Mouse (Mus musculus): ENCODE measurements around the gene Gsap.
"Not testable (repeated sequence)": the region's sequence is repeated elsewhere in the genome, so short reads cannot be mapped to it uniquely, and the experiment has no call there.

The Gsap gene

GRCm38 (mm10) chr5:21255551-21256132 is 69.6 kb downstream of the Gsap start:
- DNase-seq (ENCODE audit: extremely low read depth, insufficient read length, low spot score): no peak

DNA sequence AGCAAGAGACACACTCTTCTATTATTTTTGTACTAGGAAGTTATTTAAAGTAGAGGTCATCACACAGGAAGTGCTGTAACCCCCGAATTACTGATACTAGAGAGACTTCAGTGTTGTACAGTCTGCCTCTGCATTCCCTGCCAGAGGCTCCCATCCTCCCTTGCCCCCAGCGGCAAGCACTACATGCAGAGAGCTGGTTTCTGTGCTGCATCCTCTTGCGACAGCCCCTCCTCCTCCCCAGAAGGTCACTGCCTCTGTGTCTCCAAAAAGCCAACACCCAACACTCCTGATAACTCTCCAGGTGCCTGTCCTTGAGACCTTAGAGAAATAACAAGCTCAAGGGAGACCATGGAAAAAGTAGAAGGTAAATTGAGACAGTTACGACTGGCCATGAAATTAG is 71.1 kb downstream of the Gsap start:
- no peak for DNase-seq (ENCODE audit: extremely low read depth, insufficient read length, low spot score)

GRCm38 (mm10) chr5:21257806-21258205 is 71.8 kb downstream of the Gsap start:
- DNase-seq (ENCODE audit: extremely low read depth, insufficient read length, low spot score): no peak

DNA sequence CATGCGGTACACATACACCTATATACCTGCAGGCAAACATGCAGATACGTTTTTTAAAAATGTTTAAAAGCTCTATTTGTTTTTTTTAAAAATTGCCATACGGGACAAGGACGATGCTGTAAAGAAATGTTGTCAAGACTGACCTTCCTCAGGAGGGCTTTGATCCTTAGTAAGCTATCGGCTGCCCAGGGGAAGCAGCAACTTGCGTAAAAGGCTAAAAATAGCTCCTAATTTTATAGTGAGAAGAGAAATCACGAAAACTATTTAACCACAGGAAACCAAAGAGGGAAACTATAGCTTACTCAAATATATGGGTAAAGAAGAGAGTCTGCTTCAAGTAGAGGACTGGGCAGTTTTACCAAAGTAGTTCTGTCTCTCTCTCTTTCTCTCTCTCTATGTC is 74.7 kb downstream of the Gsap start:
- no peak for DNase-seq (ENCODE audit: extremely low read depth, insufficient read length, low spot score)

GRCm38 (mm10) chr5:21261202-21261844 is 75.3 kb downstream of the Gsap start:
- peak; percentile 21 for DNase-seq (ENCODE audit: extremely low read depth, insufficient read length, low spot score)

GRCm38 (mm10) chr5:21263202-21264055 is 77.4 kb downstream of the Gsap start:
- peak; percentile 19 for DNase-seq (ENCODE audit: extremely low read depth, insufficient read length, low spot score)

- DNase-seq (ENCODE audit: extremely low read depth, insufficient read length, low spot score): no peak
Measured at GRCm38 (mm10) chr5:21264352-21265021, 78.4 kb downstream of the Gsap start.

GRCm38 (mm10) chr5:21265049-21265448 is 79.0 kb downstream of the Gsap start:
- no peak for DNase-seq (ENCODE audit: extremely low read depth, insufficient read length, low spot score)

GRCm38 (mm10) chr5:21267090-21267489 is 81.0 kb downstream of the Gsap start:
- no peak for DNase-seq (ENCODE audit: extremely low read depth, insufficient read length, low spot score)

DNA sequence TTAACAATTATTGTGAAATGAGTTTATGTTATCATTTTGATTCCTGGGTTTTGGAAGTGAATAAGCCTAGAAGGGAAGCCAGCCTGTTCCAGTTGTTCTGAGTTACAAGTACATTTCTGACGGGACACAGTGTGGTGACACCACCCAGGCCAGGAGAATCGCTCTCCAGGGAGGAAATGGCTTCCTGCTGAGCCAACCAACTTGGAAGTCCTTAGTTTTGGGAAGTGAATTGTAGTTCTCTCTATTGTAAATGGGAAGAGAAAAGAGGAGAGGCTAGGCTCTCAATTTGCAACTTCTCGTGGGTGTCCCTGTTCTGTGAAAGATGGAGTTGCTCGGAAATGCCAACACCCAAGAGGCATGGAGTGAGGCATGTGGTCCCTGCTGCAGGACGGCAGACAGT is 83.4 kb downstream of the Gsap start:
- DNase-seq (ENCODE audit: extremely low read depth, insufficient read length, low spot score): no peak

DNA sequence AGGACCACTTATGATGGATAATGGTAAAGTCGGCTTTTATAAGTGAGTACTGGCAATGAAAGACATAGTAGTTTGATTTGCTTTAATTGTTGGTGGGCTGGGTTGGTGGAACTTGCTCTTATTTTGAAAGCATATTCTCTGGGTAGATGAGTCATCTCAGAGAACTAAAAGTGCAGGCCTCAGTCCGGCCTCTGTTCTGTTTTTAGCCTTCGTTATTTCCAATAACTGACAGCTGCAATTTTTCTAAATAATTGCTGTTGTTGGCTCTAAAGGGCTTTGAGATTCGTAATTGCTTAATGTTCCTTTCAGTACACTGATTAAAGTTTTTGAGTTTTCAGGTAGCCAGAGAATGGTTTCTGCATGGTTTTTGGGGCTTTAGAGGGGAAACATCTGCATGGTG is 84.7 kb downstream of the Gsap start:
- DNase-seq (ENCODE audit: extremely low read depth, insufficient read length, low spot score): no peak

DNA sequence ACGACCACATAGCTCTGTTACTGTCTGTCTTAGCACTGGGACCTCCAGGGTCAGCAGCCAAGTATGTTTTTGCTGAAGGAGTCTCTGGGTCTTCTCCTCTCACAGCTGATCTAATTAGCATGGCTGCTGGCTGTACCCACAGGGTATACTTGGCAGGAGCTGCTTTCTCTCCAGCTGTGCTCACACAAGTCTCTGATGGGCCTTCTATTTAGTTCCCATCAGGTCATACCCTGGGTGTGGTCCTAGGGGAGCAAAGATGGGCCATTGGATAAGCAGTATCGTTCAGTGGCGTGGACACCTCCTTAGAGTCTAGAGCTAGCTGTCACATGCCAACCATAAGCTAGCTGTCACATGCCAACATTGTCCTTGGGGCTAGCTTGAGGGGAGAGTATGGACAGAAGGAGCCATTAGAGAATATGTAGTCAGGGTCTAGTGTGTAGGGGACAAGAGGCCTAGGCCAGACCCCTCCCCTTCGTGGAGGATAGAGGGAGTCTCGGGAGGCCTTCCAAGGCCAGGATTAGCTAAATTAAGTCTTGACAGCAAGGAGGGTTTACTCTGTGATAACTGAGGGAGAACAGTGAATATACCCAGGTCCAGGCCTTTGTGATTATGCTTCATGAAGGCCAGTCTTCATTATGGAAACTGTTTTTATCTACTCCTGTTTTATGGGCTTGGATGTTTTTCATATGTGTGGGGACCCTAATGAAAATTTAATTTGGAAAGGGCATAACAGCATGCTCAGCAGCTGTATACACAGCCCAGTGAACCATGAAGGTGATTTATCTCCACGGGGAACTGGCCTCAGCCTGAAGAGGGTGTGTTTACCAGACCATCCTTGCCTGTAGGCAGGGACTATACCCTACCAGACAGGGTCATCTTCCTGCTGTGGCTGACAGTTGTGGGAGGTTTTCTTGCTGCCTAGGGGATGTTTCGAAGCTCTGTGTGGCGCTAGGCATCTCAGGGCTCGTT is 85.6 kb downstream of the Gsap start:
- no peak for DNase-seq (ENCODE audit: extremely low read depth, insufficient read length, low spot score)

- DNase-seq (ENCODE audit: extremely low read depth, insufficient read length, low spot score): not testable (repeated sequence)
Measured at GRCm38 (mm10) chr5:21277685-21278084, 91.6 kb downstream of the Gsap start.

DNA sequence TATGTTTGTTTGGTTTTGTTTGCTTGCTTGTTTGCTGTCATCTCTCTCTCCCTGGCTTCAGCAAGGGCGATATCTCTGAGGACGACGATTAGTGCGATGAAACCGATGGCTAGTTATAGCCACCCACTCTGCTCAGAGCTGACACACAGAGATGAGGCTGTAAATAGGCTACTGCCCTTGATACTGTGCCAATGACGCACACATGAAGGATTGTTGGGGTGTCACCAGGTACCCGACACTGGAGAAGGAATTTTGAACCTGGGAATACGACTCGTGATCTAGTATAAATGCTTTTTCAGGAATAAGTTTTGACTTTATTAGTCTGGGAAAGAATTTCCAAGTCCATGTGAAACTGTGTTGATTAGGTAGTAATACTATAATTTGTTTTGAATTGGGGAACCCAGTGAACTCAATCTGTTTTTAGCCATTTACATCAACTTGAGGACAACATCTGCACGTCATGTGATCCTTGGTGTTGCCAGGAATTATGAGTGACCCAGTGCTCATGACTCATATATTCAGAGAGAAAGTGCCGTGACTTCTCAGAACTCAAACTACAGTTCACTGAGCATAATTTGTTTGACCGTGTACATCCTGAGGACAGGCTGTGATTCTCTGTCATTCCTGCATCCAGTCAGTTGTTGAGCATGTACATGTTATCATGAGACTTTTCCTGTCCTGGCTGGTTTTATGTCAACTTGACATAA is 97.5 kb downstream of the Gsap start:
- peak; percentile 22 for DNase-seq (ENCODE audit: extremely low read depth, insufficient read length, low spot score)

DNA sequence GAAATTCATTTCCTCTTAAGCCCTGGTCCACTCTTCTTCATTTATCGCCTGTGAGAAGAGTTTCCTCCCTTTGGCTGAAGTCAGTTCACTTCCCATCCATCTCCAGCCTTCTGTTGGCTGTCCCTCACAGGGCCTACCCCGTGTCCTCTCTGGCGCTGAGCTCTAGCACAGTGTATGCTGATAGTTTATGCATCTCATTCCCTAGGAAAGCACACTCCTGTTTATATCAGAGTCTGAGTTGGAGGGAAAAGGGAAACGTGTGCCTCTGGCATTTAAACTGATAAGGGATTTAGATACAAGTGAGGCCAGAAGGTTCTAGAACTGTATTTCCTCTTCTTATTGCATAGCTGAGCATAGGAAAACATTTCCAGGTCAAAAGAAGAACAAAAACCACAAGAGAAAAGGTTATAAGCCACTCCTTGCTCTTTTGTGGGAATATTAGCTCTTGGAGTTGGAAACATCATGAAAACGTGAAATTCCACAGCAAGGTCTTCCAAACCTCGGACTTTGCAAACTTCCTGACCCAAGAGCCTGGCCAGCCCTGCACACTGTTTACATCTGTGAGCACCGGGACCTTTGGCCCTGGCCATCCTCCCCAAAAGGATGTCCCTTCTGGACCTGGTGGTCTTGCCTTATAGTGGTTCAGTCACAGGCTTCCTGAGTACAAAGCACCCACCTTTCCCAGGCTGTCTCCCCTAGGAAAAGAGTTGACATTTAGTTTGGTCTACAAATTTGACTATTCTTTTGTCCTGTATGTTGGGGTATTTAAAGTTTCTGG is 102.8 kb downstream of the Gsap start:
- no peak for DNase-seq (ENCODE audit: extremely low read depth, insufficient read length, low spot score)

DNA sequence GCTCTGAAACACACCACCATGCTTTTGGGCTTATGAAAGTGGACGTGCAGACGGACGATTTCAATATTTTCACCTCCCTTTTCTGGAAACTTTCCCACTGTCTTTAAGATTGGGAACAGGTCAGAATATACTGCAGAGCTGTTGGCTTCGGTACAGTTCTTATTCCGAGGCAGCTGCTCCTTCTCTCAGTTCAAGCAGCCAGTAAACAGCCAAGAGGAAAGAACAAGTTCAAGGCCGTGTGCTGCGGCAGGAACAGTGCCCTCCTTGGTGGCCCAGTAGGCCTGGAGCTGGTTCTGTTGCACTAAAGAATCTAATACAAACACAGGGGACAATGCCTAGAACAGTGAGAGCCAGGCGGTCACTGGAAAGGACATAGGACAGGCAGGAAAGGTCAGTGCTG is 104.5 kb downstream of the Gsap start:
- no peak for DNase-seq (ENCODE audit: extremely low read depth, insufficient read length, low spot score)

- no peak for DNase-seq (ENCODE audit: extremely low read depth, insufficient read length, low spot score)
Measured at GRCm38 (mm10) chr5:21295683-21296082, 109.6 kb downstream of the Gsap start.

GRCm38 (mm10) chr5:21299076-21299755 is 113.2 kb downstream of the Gsap start:
- DNase-seq (ENCODE audit: extremely low read depth, insufficient read length, low spot score): no peak

All from 3134 (cell line).